Mouse (Mus musculus) CD4-positive, CD25-positive, alpha-beta regulatory T cell, adult 2 months (primary cell): ENCODE results near the gene Gjb5.

Experiments used
- DNase-seq: peaks from one replicate; pipeline ENCODE4 v3.0.0-alpha.2; 2012; ENCODE audit warnings: low read depth, low spot score

Gene Gjb5

DNA sequence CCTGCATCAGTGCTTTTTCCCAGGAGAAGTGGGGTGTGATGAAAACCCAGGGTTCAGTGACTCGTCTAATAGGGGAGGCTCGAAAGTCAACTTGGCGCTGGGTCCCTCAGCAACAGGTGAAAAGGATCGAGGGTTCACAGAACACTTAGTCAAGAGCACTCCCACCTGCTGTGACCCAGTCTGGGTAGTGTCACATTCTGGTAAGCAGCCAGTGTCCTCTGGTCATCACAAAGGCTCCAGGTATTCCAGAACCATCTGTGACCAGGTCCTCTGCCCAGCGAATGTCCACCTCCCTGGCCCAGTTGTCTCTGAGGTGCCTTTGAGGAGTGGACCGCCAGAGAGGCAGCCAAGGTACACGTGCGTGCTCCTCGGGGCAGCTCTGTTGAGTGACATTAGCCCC is 46.4 kb downstream of the Gjb5 start:
- DNase-seq = no peak

DNA sequence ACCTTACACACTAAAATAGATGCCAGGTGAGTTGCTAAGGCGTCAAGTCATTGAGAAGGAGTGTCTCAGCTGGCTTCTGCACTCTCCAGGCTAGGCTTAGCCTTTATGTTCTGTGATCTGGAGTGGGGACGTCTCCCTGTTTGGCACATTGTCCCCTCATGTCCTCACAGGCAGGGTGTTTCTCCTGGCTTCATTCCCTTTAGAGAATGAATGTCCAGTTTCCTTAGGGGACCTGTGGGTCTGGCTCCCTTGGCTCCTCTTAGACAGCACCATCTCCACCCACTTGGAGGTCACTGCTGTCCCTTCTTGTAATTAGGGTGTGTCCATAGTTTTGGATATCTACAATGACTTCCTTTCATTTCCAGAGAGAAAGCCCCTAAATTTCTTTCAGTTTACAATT is 51.1 kb downstream of the Gjb5 start:
- no peak for DNase-seq
